Comparison of ENCODE assay signal across 13 mouse cellular contexts in the genomic region with DNA sequence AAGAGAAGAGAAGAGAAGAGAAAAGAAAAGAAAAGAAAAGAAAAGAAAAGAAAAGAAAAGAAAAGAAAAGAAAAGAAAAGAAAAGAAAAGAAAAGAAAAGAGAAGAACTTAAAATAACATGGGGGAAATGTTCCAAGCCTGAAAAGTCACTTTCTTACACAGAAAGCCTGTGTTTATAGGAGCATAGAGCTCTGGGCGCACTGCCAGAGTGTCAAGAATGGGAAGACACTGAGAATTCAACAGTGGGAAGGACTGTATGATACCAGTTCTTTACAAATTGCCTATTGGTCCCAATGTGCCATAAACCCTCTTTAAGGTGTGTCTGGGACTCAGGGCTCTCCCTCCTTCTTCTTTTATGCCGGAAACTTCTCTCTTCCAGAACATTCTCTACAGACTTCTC.
DNase-seq lines count a peak whose midpoint lies in the region; ATAC-seq lines count a peak whose summit lies in the region.
"Had no signal": no experiment of that assay in that cellular context is flagged by ENCODE, and none has a peak within 500 bp of the region (broad histone marks: within the 10 kb centered on the region; RNA-seq: fewer than 3 reads in every experiment).

No protein-coding gene starts in this region.

- no peaks in the 10 kb centered on the region for H3K9me3 ChIP-seq in embryonic facial prominence, embryonic 14.5 days (ENCODE audit: control insufficient read depth, low read length)
- H3K9me3 ChIP-seq in embryonic facial prominence, embryonic 10.5 days, result no peaks in the 10 kb centered on the region
- H3K9me3 ChIP-seq: liver, embryonic 12.5 days; neural tube, embryonic 15.5 days had no signal

- peaks cover 15% of the 10 kb centered on the region for H3K4me1 ChIP-seq in embryonic facial prominence, embryonic 14.5 days (ENCODE audit: control insufficient read depth, insufficient read depth, low read length)
- H3K4me1 ChIP-seq in embryonic facial prominence, embryonic 10.5 days, result peaks cover 59% of the 10 kb centered on the region
- H3K4me1 ChIP-seq: liver, embryonic 12.5 days had no signal

- no peak overlapping the region for H3K27ac ChIP-seq in embryonic facial prominence, embryonic 14.5 days (replicated peaks; ENCODE audit: low read depth, low read length)
- H3K27ac ChIP-seq in embryonic facial prominence, embryonic 10.5 days (replicated peaks), result no peak overlapping the region
- H3K27ac ChIP-seq: liver, embryonic 12.5 days; neural tube, embryonic 15.5 days had no signal

- no peak overlapping the region for H3K4me2 ChIP-seq in embryonic facial prominence, embryonic 14.5 days (ENCODE audit: low read depth, low read length)
- H3K4me2 ChIP-seq: liver, embryonic 12.5 days; neural tube, embryonic 15.5 days had no signal

- H3K4me3 ChIP-seq in embryonic facial prominence, embryonic 14.5 days (ENCODE audit: low read depth, low read length), result no peak overlapping the region
- H3K4me3 ChIP-seq in embryonic facial prominence, embryonic 10.5 days, result no peak overlapping the region
- H3K4me3 ChIP-seq: liver, embryonic 12.5 days; neural tube, embryonic 15.5 days had no signal

- WGBS in embryonic facial prominence, embryonic 14.5 days, result 91% methylated on average over 2 of the region's 2 CpGs
- 92% methylated on average over 2 of the region's 2 CpGs for WGBS in embryonic facial prominence, embryonic 10.5 days

- intact Hi-C loops in heart, postnatal 36 days (cut with DNase I), result no loop called here

- peak; percentile 75 for DNase-seq in embryonic facial prominence, embryonic 14.5 days (ENCODE audit: low spot score)
- no peak for DNase-seq in embryonic facial prominence, embryonic 10.5 days (ENCODE audit: low spot score)
- DNase-seq in layer of hippocampus, adult 11-12 months (ENCODE audit: low spot score), result peak; percentile 49
- no peak for DNase-seq in layer of hippocampus, postnatal 14 days (ENCODE audit: low spot score in 2 of 2)
- DNase-seq in urinary bladder, postnatal 14 days (ENCODE audit: low spot score), result peak; percentile 43
- no peak for DNase-seq in urinary bladder, postnatal 36 days (ENCODE audit: low spot score in 2 of 2)
- no peak for DNase-seq in heart, postnatal 36 days
- DNase-seq: adrenal gland, adult 8-10 months; heart, postnatal 10 days; thymus, postnatal 14 days had no signal

- no peaks in the 10 kb centered on the region for H3K27me3 ChIP-seq in embryonic facial prominence, embryonic 14.5 days (replicated peaks; ENCODE audit: control insufficient read depth, insufficient read depth, low read length)
- peaks cover 10% of the 10 kb centered on the region for H3K27me3 ChIP-seq in embryonic facial prominence, embryonic 10.5 days (replicated peaks; ENCODE audit: low read depth, poor library complexity, severe bottlenecking)
- H3K27me3 ChIP-seq: neural tube, embryonic 15.5 days had no signal

- H3K9ac ChIP-seq in embryonic facial prominence, embryonic 14.5 days (ENCODE audit: low read depth, low read length), result no peak overlapping the region
- H3K9ac ChIP-seq: liver, embryonic 12.5 days; neural tube, embryonic 15.5 days had no signal

- 0 out of 2 replicates have a peak, but pooled peaks cover 3% of the 10 kb centered on the region for H3K36me3 ChIP-seq in embryonic facial prominence, embryonic 14.5 days (ENCODE audit: control insufficient read depth, insufficient read depth, low read length)
- H3K36me3 ChIP-seq in embryonic facial prominence, embryonic 10.5 days (replicated peaks), result peaks cover 15% of the 10 kb centered on the region
- H3K36me3 ChIP-seq: liver, embryonic 12.5 days; neural tube, embryonic 15.5 days had no signal

- ATAC-seq in embryonic facial prominence, embryonic 14.5 days (ENCODE audit: low read depth), result no peak
- no peak for ATAC-seq in erythroid progenitor cell, adult 5-6 weeks (replicated peaks; ENCODE audit: low FRiP score, poor library complexity, severe bottlenecking)
- ATAC-seq: liver, embryonic 12.5 days had no signal

Comparison
In these comparisons a context has a peak if more than half of its experiments do, and no peak if none do; other contexts are left out.
1. DNase-seq: peak in embryonic facial prominence, embryonic 14.5 days (single experiment), layer of hippocampus, adult 11-12 months (single experiment) and urinary bladder, postnatal 14 days (single experiment); none in embryonic facial prominence, embryonic 10.5 days (single experiment), layer of hippocampus, postnatal 14 days (0 of 2), urinary bladder, postnatal 36 days (0 of 2) and heart, postnatal 36 days (0 of 2).